Mouse (Mus musculus): ENCODE measurements around the gene Cltc.

Gene Cltc

GRCm38 (mm10) chr11:86644553-86644952, 112.8 kb downstream of the Cltc start:
- DNase-seq, result no peak
